Mouse (Mus musculus): ENCODE results near the gene Tnfrsf22. TPM values are rescaled to one million over a fixed set of nuclear protein-coding genes. Genes with fewer than 3 reads are reported as not detected.
"Not testable (repeated sequence)": the region's sequence is repeated elsewhere in the genome, so short reads cannot be mapped to it uniquely, and the experiment has no call there.

Gene Tnfrsf22
- total RNA-seq (2015; ENCODE audit: low replicate concordance) (1.7 and 16.6 TPM in 2 replicates), total RNA-seq (2017; ENCODE audit: low replicate concordance) (not detected in 2 replicates)

DNA sequence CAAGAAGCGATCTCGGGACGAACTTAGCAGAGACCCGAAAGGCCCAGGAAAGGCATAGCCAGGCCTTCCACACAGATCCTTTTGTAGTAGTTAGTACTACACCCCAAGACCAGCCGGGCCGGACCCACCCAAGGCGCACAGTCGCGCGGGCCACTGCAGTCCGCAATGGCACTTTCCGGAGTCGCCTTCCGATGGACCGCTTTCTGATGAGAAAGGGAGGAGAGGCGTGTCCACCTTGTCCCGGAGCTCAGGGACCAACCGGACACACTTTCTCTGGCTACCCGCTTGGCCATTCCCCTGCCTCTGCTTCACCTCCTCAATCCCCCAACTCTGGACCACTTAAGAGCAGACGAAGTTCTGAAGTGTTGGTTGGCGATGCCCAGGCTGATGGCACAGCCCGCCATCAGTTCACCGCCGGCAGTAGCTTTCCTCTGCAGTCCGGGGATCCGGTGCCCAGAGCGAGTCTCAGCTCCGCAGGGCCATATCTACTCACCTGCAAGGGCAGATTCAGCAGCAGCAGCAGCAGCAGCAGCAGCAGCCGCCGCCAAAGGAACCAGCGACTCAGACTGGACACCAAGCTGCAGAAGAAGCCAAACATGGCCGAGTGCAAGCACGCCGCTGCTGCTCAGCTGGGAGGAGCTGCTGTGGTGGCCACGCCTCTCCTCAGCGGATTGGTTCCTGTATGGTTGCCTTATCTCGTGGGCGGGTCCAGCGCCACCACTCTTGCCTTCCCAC lies at the start of gene Tnfrsf22:
TSS of gene Tnfrsf22 (minus strand) at position 628 of the 735 bp plus-strand sequence.
- ATAC-seq (replicated peaks; ENCODE audit: low FRiP score, poor library complexity, severe bottlenecking), result peak; percentile 99

- no peak for ATAC-seq (replicated peaks; ENCODE audit: low FRiP score, poor library complexity, severe bottlenecking)
These were observed 46.7 kb upstream of the Tnfrsf22 start for GRCm38 (mm10) chr7:143696140-143696539.

- ATAC-seq (replicated peaks; ENCODE audit: low FRiP score, poor library complexity, severe bottlenecking), result no peak
These were observed 45.1 kb upstream of the Tnfrsf22 start for GRCm38 (mm10) chr7:143694550-143694949.

DNA sequence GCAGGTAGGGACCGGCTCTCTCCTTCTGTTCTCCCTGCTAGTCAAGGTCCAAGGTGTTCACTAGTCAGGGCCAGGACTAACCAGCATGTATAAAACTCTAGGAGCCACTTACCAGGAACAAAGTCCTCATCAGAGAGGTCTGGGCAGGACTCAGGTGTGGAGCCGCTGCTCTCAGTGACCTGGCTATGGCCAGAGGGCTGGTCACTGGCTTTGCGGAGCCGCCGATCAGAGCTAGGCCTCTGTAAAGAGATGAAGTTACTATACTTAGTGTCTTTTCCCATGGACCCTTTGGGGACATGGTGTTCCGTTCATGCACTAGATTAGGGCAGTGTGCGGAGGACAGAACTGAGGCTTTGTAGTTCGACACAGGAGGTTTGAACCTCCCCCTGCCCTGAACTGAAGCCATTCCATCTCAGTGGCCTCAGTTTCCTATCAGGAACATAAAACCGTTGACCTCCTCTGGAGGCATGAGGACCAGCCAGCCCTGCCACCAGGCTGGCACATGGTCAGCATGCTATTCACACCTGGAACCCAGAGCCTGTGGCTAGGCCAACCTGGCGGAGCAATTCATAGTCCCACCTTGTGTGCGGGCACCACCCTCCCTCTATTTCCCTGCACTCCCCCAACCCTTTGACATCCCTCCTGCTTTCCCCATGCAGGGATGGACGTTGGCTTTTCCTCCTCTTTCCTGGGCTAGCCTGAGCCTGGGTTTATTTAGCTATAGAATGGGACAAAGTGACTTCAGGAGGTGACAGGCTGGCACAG lies 43.5 kb upstream of the Tnfrsf22 start:
- ATAC-seq (replicated peaks; ENCODE audit: low FRiP score, poor library complexity, severe bottlenecking), result no peak

- ATAC-seq (replicated peaks; ENCODE audit: low FRiP score, poor library complexity, severe bottlenecking), result no peak
These were observed 42.4 kb upstream of the Tnfrsf22 start for GRCm38 (mm10) chr7:143691909-143692308.

DNA sequence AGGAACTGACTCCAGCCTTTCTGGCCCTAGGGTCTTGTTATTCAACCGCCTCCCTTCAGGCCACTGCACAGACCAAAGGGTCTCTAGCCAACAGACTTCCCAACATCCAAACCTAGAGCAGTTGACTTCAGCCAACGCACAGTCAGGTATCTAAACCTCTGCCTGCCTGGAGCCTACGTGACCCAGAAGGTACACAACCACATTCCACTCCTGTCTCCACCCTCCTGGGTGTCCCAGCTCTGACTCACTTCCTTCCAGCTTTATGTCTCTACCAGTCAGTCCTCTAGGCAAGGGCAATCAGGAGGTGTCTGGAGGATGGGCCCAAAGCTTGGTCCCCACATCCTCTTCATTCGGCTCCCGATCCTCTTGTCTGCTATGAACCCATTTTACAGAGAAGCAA lies 41.7 kb upstream of the Tnfrsf22 start:
- ATAC-seq (replicated peaks; ENCODE audit: low FRiP score, poor library complexity, severe bottlenecking), result no peak

GRCm38 (mm10) chr7:143689946-143690345 lies 40.5 kb upstream of the Tnfrsf22 start:
- ATAC-seq (replicated peaks; ENCODE audit: low FRiP score, poor library complexity, severe bottlenecking), result no peak

DNA sequence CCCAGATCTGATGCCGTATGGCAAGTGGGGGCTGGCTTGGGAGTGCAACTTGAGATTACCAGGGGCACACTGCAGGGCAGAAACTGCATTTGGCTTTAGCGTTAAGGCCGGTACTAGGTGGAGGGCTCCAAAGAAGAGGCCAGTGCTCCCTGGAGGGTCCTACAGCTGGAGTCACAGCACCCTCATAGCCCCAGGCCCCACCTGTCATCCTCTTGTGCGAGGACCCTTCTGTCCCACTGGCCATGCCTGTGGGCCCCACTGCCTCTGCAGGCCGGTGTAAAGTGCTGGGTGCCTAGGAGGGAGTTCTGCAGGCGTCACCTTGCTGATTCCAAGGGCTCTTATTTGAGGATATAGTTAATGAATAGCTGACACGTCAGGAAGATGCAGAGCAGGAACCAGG lies 40.0 kb upstream of the Tnfrsf22 start:
- ATAC-seq (replicated peaks; ENCODE audit: low FRiP score, poor library complexity, severe bottlenecking), result no peak

DNA sequence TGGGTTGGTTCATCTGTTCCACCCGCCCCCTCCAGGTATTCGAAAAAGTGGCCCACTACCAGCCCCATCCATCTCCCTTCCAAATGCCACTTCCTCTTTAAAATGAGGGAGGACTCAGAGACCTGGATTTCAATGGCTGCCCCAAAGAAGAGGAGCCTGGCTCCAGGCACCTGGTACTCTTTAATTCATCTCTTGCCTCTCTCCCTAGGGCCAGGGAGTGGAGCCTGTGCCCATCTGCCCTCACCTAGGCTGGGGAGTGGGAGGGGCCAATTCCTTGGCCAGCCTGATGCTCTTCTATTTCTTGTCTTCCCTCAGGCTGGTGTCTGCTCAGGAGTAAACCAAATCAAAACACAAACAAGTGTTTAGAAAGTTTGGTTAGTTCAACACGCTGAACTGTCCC lies 37.2 kb upstream of the Tnfrsf22 start:
- ATAC-seq (replicated peaks; ENCODE audit: low FRiP score, poor library complexity, severe bottlenecking), result not testable (repeated sequence)

- ATAC-seq (replicated peaks; ENCODE audit: low FRiP score, poor library complexity, severe bottlenecking), result not testable (repeated sequence)
These were observed 36.7 kb upstream of the Tnfrsf22 start for GRCm38 (mm10) chr7:143686191-143686590.

DNA sequence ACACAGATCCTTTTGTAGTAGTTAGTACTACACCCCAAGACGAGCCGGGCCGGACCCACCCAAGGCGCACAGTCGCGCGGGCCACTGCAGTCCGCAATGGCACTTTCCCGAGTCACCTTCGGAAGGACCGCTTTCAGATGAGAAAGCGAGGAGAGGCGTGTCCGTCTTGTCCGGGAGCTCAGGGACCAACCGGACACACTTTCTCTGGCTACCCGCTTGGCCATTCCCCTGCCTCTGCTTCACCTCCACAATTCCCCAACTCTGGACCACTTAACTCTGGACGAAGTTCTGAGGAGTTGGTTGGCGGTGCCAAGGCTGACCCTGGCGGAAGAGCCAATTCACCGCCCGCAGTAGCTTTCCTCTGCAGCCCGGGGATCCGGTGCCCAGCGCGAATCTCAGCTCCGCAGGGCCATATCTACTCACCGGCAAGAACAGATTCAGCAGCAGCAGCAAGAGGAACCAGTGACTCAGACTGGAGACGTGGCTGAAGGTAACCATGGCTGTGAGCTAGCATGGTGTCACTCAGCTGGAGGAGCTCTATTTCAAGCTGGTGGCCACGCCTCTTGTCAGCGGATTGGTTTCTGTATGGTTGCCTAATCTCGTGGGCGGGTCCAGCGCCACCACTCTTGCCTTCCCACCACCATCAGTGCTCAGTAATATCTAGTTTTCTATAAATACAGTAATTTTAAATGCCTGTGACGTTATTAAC lies 36.1 kb upstream of the Tnfrsf22 start, which contains the start of gene Tnfrsf23:
TSS of gene Tnfrsf23 (minus strand) at position 514 of the 709 bp plus-strand sequence.
- ATAC-seq (replicated peaks; ENCODE audit: low FRiP score, poor library complexity, severe bottlenecking), result peak; percentile 76

DNA sequence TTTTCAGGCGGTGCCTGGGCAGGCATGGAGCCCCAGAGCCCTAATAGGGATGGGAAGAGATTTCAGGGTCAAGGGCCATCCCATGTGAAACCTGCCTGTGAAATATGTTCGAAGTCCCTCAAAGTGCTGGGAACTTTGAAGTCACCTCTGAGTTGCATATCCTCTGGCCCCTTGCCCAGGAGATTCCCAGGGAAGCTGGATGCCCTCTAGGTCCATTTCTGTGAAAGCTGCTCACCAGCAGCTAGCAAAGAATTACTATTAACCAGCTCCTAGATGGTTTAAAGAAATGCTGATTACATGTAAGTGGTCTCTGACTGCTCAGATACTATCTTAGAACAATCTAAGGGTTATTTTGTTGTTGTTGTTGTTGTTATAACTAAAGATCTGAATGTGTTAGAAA lies 35.1 kb upstream of the Tnfrsf22 start:
- not testable (repeated sequence) for ATAC-seq (replicated peaks; ENCODE audit: low FRiP score, poor library complexity, severe bottlenecking)

GRCm38 (mm10) chr7:143681566-143681965 lies 32.1 kb upstream of the Tnfrsf22 start:
- no peak for ATAC-seq (replicated peaks; ENCODE audit: low FRiP score, poor library complexity, severe bottlenecking)

GRCm38 (mm10) chr7:143680836-143681235 lies 31.4 kb upstream of the Tnfrsf22 start:
- not testable (repeated sequence) for ATAC-seq (replicated peaks; ENCODE audit: low FRiP score, poor library complexity, severe bottlenecking)

- not testable (repeated sequence) for ATAC-seq (replicated peaks; ENCODE audit: low FRiP score, poor library complexity, severe bottlenecking)
These were observed 30.2 kb upstream of the Tnfrsf22 start for GRCm38 (mm10) chr7:143679650-143680049.

- peak; percentile 70 for ATAC-seq (replicated peaks; ENCODE audit: low FRiP score, poor library complexity, severe bottlenecking)
These were observed 17.2 kb upstream of the Tnfrsf22 start for GRCm38 (mm10) chr7:143666427-143667311.

GRCm38 (mm10) chr7:143663470-143663869 lies 14.0 kb upstream of the Tnfrsf22 start:
- ATAC-seq (replicated peaks; ENCODE audit: low FRiP score, poor library complexity, severe bottlenecking), result no peak

DNA sequence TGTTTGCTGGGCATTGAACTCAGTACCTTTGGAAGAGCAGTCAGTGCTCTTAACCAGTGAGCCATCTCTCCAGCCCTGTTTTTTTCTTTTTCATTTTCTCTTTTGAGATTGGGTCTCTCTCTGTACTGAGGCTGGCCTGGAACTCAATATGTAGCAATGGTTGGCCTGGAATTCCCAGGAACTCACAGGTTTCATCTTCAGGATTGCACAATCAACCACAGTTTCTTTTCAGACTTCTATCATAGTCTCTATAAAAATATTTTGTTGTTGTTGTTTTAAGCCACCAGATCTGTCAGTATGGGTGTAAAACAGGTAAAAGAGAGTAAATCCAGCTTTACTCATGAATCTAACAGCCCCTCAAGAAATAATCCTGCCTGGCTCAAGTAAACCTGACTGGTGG lies 11.3 kb upstream of the Tnfrsf22 start:
- ATAC-seq (replicated peaks; ENCODE audit: low FRiP score, poor library complexity, severe bottlenecking), result no peak

GRCm38 (mm10) chr7:143649769-143650346 lies 397 bp upstream of the Tnfrsf22 start:
- ATAC-seq (replicated peaks; ENCODE audit: low FRiP score, poor library complexity, severe bottlenecking), result not testable (repeated sequence)
